Mouse (Mus musculus) adrenal gland, adult 8-10 months (tissue): ENCODE data around the gene Ptgir. TPM values are rescaled to one million over a fixed set of nuclear protein-coding genes. Genes with fewer than 3 reads are reported as not detected.
A peak's percentile ranks its signal among the peaks of the same experiment; 100 is the strongest.

Experiments used
- DNase-seq: peaks from one replicate; pipeline ENCODE4 v3.0.0; 2022
- total RNA-seq, 4 experiments: library from RNA; stranded (reverse); gene quantifications; 2 replicates each; pipeline ENCODE4 v1.2.4; 2022

The Ptgir gene
- total RNA-seq, 4 experiments from 2014 or later: 2.4 to 3.3 (median 2.6) TPM

GRCm38 (mm10) chr7:16917447-16917846 is 11.2 kb downstream of the Ptgir start:
- no peak for DNase-seq

DNA sequence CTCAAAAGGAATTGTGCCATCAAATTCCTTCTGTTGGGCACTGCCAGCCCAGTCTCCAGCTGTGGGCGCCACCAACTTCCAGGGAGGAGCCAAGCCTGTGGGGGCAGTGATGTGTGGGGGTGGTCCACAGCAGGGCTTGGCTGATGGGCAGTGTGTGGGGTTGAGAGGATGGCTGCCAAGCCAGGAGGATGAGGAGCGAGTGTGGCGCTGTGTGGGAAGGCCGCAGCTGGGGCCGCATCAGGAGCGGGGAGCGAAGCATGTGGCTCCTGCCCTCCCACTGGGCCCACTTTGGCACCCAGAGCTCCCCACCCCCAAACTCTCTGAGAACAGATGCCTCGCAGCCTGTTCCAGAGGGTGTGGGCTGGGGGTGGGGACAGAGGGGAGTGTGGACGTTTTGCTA is 11.7 kb downstream of the Ptgir start:
- no peak for DNase-seq

GRCm38 (mm10) chr7:16918670-16919069 is 12.4 kb downstream of the Ptgir start:
- no peak for DNase-seq

GRCm38 (mm10) chr7:16919395-16920149 is 13.3 kb downstream of the Ptgir start:
- DNase-seq: peak; percentile 79

- DNase-seq: no peak
Observed at GRCm38 (mm10) chr7:16920150-16920579, 13.9 kb downstream of the Ptgir start.

GRCm38 (mm10) chr7:16920818-16921791 is 14.8 kb downstream of the Ptgir start:
- no peak for DNase-seq

GRCm38 (mm10) chr7:16921881-16922335 is 15.6 kb downstream of the Ptgir start:
- no peak for DNase-seq

GRCm38 (mm10) chr7:16922360-16922973 is 16.2 kb downstream of the Ptgir start:
- DNase-seq: no peak

GRCm38 (mm10) chr7:16923283-16924036 is 17.2 kb downstream of the Ptgir start:
- DNase-seq: peak; percentile 59

- peak; percentile 99 for DNase-seq
Observed at GRCm38 (mm10) chr7:16924037-16924834, 17.9 kb downstream of the Ptgir start, which contains the start of gene Calm3. Calm3 (minus strand) TSS chr7:16924114.

GRCm38 (mm10) chr7:16928341-16928740 is 22.1 kb downstream of the Ptgir start:
- no peak for DNase-seq

- no peak for DNase-seq
Observed at GRCm38 (mm10) chr7:16930850-16931249, 24.6 kb downstream of the Ptgir start.

DNA sequence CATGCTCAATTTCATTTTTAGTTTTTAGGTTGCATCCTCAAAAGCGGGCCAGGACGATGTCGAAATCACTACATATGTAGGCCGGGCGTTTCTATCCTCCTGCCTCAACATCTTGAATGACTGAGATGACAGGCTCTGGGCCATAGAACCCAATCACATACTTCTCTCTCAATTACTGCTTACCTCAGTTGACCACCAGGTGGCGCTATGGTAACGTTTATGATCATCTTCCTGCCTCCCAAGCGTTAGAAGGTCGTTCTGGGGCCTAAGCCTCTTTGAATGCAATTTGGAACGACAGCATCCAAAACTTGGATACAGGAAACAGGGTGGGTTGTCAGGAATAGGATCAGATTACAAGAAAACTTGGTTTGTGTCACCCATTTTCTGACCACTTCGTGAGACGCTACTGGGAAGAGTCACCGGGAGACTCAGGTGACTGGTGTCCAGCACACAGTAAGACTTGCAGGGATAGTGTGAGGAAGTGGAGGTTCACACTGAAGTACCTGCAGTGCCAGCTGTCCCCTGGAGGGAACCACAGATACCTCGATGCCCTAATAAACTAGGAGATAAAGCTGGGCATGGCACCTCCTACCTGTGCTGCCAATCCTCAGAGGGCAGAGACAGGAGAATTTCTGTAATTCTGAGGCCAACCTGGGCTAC is 25.8 kb downstream of the Ptgir start:
- peak; percentile 69 for DNase-seq

GRCm38 (mm10) chr7:16932704-16933577 is 26.7 kb downstream of the Ptgir start:
- DNase-seq: no peak

DNA sequence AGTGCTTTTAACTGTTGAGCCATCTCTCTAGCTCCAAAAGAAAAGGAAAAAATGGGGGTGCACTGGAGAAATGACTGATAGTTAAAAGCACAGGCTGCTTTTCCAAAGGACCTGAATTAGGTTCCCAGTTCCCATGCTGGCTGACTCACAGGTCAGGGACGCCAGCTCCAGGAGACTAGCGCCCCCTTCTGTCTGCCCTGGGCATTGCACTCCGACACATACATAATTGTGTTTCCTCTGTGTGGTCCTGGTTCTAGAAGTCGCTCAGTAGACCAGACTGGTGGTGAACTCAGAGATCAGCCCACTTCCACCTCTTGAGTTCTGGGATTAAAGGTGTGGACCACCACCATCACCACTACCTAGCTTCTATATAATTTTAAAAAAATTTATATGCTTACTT is 31.0 kb downstream of the Ptgir start:
- DNase-seq: no peak

DNA sequence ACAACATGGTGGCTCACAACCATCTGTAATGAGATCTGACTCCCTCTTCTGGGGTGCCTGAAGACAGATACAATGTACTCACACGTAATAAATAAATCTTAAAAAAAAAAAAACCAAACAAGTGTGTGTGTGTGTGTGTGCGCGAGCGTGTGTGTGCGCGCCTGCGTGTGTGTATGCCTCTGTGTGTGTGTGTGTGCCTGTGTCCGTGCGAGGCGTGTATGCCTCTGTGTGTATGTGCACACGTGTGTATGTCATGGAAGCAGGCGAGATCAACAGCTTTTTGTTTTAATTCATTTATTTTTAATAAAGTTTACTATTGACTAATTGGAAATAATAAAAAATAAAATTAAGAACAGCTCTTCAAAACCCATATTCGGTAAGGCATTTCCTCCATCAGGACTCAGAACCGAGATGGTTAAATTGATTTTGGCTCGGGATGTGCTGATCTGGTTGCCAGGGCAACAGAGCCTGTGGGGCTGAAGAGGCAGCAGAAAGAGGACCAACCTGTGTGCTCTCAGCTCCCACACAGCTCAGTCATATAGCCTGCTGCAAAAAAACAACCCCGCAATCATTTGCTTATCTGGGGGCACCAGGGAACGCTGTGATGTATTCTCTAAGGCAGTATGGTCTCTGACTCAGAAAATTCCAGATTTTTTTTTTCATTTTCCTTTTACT is 32.0 kb downstream of the Ptgir start:
- DNase-seq: no peak

DNA sequence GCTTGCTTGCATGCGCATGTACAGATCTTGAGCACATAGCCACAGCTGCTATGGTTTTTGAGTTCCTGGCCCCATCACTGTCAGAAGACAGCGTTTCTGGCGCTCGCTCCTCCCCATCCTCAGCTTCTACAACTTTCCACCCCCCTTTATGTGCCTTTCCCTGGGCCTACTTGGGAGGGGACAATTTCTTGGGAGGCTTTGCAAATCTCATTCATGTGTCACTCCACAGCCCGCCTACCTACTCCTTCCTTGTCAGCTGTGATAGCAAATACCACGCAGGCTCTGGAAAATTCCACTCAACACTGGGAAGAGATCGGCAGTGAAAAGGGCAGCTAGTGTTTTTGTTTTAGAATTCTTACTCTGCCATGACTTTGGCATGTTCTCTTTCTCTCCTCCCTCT is 34.0 kb downstream of the Ptgir start:
- DNase-seq: no peak

- DNase-seq: no peak
Observed at GRCm38 (mm10) chr7:16942861-16943260, 36.6 kb downstream of the Ptgir start.
